Mouse (Mus musculus): ENCODE results near the gene Ptpre.
"Not testable (repeated sequence)": the region's sequence is repeated elsewhere in the genome, so short reads cannot be mapped to it uniquely, and the experiment has no call there.

Gene Ptpre

GRCm38 (mm10) chr7:135689396-135689795 lies 152.1 kb downstream of the Ptpre start:
- DNase-seq (ENCODE audit: low read depth, low spot score), result no peak

- DNase-seq (ENCODE audit: low read depth, low spot score), result no peak
These were observed 154.7 kb downstream of the Ptpre start for GRCm38 (mm10) chr7:135691941-135692340.

DNA sequence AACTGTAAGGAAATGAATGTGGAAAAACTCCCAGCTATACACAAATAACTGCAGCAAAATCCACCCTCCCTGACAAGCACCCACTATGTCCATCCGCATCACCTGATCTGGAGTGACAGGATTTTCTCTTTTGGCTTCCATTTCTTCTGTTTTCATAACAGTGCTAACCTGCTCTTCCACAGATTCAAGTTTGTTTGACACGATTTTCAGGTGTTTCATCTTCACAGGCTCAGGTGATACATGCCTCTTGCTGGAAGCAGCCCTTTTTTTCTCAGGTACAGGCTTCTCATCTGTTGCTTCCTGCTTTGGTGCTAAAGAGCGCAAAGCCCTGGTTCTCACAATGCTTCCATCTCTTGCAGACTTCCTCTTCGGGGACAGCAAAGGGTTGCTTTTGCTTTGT lies 156.8 kb downstream of the Ptpre start:
- DNase-seq (ENCODE audit: low read depth, low spot score), result no peak

DNA sequence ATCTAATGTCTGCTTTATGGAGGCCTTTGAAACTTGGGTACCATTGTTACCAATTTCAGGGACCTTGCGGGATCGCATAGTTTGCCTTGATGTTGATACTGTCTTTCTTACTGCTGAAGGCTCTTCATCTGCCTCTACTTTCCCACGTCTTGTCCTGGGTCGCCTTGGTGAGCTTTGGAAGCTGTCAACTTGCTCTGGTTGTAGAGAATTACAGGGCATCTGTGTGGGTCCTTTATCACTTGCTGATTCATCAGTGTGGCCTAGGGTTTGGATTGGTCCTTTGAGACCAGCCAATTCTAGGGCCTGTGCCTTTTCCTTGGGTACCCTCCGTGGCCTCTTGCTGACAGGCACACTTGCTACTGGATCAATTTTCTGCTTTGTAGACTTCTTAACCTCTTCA lies 157.5 kb downstream of the Ptpre start:
- DNase-seq (ENCODE audit: low read depth, low spot score), result no peak

DNA sequence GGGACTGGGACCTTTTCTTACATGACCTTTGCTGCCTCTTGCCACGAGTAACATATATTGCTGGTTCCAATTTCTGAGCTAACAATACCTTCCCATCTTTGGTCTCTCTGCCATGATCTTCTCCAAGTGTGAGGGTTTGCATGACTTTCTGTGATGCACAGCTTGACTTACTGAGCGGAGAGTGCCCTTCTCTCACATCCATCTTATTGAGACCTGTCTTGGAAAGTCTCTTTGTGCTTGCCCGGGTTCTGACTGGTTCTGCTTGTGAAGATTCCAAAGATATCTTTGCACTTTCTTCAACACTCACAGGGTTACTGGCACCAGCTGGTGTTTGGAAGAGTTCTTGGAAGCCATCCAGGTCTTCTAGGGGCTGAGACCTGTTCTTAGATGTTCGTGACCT lies 158.8 kb downstream of the Ptpre start:
- DNase-seq (ENCODE audit: low read depth, low spot score), result no peak

- DNase-seq (ENCODE audit: low read depth, low spot score), result not testable (repeated sequence)
These were observed 159.9 kb downstream of the Ptpre start for GRCm38 (mm10) chr7:135697021-135697740.

GRCm38 (mm10) chr7:135698362-135698761 lies 161.1 kb downstream of the Ptpre start:
- DNase-seq (ENCODE audit: low read depth, low spot score), result peak; percentile 28

- DNase-seq (ENCODE audit: low read depth, low spot score), result not testable (repeated sequence)
These were observed 162.1 kb downstream of the Ptpre start for GRCm38 (mm10) chr7:135699351-135699750.

- no peak for DNase-seq (ENCODE audit: low read depth, low spot score)
These were observed 166.4 kb downstream of the Ptpre start for GRCm38 (mm10) chr7:135703600-135704148.

DNA sequence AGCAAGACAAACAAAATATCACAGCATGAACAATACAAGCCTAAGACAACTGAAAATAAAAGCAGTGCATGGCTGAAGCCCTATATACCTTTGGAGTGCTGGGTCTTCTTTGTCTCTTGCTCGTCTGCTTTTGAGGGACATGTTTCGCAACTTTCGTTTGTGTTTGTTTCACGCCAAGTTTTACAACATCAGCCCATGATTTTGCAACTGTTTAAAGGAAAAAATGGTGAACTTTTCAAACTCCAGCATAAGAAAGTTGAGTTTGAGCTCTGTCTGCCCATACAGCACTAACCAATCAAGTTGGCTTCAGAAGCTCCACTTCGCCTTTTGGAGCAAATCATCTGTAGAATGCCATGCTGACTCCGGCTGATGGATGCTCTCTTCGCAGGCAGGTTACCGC lies 167.0 kb downstream of the Ptpre start:
- DNase-seq (ENCODE audit: low read depth, low spot score), result no peak

DNA sequence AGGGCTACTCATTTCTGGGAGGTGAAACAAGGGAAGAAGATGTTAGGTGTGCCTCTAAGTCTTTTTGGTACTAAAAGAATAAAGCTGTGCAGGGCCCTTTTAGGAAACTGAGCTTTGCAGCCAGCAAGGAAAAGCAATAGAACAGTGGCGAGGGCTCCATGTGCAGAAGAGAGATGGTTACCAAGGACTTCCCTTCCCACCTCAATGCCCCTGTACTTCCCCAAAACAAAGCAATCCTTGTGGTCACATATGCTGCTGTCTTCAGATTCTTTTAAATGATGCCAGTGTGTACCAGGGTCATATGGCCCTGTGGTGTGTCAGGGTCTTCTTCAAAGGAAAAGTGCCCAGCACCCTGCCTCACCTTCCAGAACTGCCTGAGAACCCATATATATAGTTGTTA lies 167.8 kb downstream of the Ptpre start:
- DNase-seq (ENCODE audit: low read depth, low spot score), result no peak

GRCm38 (mm10) chr7:135705753-135706152 lies 168.5 kb downstream of the Ptpre start:
- DNase-seq (ENCODE audit: low read depth, low spot score), result no peak

GRCm38 (mm10) chr7:135710702-135711101 lies 173.4 kb downstream of the Ptpre start:
- DNase-seq (ENCODE audit: low read depth, low spot score), result no peak

DNA sequence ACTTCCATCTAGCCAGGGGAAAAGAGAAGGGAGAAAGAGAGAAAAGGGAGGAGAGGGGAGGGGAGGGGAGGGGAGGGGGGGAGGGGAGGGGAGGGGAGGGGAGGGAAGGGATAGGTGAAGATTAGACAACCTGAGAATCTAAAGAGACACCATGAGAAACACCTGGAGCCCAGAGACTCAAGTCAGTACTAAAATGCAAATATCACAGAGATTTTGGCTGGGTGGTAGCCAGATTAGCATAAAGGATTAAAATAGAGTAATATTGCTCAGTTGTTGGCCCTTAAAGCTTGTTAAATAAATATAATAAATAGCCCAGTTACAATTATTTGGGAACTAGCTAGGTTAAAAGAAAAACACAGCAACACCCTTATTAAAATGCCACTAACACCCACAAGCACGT lies 175.3 kb downstream of the Ptpre start:
- no peak for DNase-seq (ENCODE audit: low read depth, low spot score)

GRCm38 (mm10) chr7:135713326-135713725 lies 176.0 kb downstream of the Ptpre start:
- no peak for DNase-seq (ENCODE audit: low read depth, low spot score)

- DNase-seq (ENCODE audit: low read depth, low spot score), result no peak
These were observed 177.9 kb downstream of the Ptpre start for GRCm38 (mm10) chr7:135715166-135715565.

DNA sequence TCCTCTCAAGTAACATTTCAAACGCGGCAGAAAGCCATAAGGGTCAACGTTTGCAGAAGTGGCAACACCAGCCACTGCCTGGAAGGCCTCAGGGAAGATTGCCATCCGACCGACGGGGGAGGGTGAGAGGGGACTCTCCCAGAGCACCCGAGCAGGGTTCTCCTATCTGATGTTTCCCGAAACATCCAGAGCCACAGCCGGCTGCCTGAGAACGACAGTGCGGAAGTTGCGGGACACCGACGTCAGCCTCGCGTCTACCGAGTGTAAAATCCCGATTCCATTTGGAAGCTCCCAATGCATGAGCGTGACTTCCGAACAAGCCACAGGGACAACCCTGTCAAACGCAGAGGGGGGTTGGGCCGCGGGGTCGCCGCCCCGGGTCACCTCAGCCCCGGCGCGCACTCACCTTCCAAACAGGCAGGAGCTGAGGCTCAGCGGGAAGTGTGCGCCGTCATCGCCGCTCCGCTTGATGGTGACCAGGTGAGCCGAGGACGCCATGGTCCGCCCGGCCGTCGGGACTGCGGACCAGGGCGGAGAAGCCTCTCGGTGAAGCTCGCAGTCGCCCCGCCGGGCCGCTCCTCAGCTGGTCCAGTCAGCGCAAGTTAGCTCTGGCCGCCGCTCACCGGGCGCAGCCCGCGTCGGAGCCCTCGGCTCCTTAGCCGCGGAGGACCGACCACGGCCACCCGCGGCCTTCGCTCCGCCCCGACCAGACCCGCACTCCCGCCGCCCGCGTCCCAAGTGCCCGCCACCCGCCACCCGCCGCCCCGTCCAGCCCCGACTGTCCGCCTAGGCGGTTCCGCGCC lies 178.6 kb downstream of the Ptpre start, which contains the start of gene Mki67:
Gene Mki67, minus strand, starts transcription at position 720 of the 803 bp plus-strand sequence.
- peak; percentile 57 for DNase-seq (ENCODE audit: low read depth, low spot score)

GRCm38 (mm10) chr7:135716445-135716877 lies 179.2 kb downstream of the Ptpre start:
- peak; percentile 93 for DNase-seq (ENCODE audit: low read depth, low spot score)

GRCm38 (mm10) chr7:135716968-135717557 lies 179.8 kb downstream of the Ptpre start:
- no peak for DNase-seq (ENCODE audit: low read depth, low spot score)

- DNase-seq (ENCODE audit: low read depth, low spot score), result no peak
These were observed 184.2 kb downstream of the Ptpre start for GRCm38 (mm10) chr7:135721436-135721992.

GRCm38 (mm10) chr7:135722011-135722838 lies 184.9 kb downstream of the Ptpre start:
- DNase-seq (ENCODE audit: low read depth, low spot score), result no peak

Data from R1 (cell line).